Mouse (Mus musculus): ENCODE results near the gene Myh11.

Gene Myh11

DNA sequence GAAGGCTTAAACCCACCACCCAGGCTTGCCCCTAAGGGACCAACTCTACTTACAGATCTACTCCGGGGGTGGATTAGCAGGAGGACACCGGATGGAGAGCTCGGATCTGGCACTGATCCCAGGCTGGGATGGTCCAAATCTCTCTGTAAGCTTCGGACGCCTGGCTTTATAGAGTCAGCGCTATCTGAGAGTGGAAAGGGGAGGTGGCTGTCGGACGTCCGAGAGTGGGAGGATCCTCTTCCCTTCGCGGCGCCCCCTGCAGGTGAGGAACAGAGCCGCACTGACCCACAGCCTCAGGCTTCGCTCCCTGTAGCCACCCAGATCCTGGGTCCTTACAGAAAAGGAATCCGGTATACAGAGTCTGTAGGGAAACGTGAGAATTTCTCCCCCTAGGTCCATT lies at the start of gene Myh11:
TSS of gene Myh11 (minus strand) at position 150 of the 400 bp plus-strand sequence.
- DNase-seq (ENCODE audit: low spot score) = peak; percentile 71

GRCm38 (mm10) chr16:14328156-14328555 lies 37.0 kb upstream of the Myh11 start:
- no peak for DNase-seq (ENCODE audit: low spot score)

- no peak for DNase-seq (ENCODE audit: low spot score)
These were observed 29.3 kb upstream of the Myh11 start for GRCm38 (mm10) chr16:14320494-14320893.

DNA sequence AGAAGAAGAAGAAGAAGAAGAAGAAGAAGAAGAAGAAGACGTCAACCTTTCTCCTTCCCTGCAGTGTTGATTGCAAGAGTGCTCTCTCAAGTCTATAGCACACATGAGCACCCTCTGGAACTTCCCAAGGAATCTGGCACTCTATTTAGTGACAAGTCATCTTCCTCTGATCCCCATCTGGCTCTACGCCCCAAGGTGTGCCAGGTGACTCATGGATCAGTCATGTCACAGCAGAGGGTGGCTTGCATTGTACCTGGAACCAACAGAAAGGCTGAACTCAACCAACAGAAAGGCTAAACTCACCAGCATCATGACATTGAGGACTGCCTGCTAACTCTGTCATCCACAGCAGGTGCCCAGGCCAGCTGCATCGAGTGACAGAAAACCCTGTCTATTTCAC lies 28.5 kb upstream of the Myh11 start:
- no peak for DNase-seq (ENCODE audit: low spot score)

- DNase-seq (ENCODE audit: low spot score) = peak; percentile 97
These were observed 26.0 kb upstream of the Myh11 start, which contains the start of gene Fopnl for GRCm38 (mm10) chr16:14316884-14317876. Fopnl (minus strand) TSS chr16:14317405.

DNA sequence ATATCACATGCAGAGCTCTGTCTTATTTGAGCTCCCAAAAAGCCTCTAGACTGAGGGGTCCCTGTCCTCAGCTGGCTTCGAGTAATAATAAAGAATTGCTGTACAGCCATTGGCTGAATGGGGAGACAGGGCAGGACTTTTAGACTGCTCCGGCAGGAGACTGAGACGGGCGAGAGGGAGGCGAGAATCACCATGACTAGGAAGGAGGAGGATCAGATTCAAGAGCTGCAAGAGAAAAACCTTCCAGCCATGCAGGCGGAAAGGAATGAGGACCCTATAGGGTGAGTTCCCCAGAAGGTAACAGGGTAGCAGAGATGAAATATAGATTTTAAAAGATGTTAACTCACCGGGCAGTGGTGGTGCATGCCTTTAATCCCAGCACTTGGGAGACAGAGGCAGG lies 21.7 kb upstream of the Myh11 start:
- no peak for DNase-seq (ENCODE audit: low spot score)

GRCm38 (mm10) chr16:14311371-14311770 lies 20.2 kb upstream of the Myh11 start:
- peak; percentile 37 for DNase-seq (ENCODE audit: low spot score)

DNA sequence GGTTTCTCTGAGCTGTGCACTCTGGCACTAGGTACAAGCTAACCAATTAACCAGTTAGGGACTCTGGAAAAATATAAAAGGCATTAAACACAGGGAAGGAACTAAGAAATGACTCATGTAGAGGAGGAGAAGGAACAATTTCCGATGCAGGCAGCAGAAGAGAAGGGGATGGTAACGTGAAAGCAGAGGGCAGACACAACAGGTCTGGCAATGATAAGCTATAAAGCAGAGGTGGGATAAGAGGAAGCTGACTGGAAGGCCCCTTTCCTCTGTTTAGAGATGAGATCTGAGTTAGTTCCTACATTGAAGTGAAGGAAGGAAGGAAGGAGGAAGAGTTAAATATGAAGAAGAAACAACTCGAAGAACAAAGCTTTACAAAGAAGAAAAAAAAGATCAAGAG lies 18.7 kb upstream of the Myh11 start:
- no peak for DNase-seq (ENCODE audit: low spot score)

- no peak for DNase-seq (ENCODE audit: low spot score)
These were observed 17.3 kb upstream of the Myh11 start for GRCm38 (mm10) chr16:14308245-14309073.

DNA sequence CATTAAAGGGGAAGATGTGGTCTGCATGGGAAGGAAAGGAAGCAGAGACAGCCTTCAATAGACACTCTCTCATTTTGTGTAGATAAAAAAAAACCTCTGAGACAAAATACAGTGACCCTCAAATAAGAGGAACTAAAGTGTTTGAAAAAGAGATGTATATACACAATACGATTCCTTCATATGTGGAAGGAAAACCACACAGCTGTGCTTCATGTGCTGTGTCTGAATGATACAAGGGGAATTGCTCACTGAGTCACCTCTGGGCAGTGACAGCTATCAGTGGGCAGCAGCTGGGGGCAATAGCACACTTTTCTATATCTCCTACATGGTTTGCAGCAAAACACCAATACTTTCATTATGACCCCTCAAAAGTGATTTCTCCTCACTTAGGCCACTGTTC lies 16.2 kb upstream of the Myh11 start:
- DNase-seq (ENCODE audit: low spot score) = no peak

DNA sequence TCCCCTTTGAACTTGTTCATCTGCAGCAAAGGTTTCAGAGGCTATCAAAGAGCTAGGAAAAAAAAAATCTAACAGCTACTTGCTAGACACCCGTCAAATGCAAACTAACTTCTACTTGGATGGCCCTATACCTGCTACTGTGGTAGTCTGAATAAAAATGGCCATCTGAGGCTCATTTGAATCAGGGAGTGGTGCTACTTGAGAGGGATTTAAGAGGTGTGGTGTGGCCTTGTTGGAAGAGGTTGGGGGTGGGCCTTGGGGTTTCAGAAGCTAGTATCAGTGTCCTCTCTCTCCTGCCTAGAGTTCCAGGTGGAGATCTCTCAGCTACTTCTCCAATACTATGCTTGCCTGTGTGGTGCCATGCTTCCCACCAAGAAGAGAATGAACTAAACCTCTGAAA lies 15.3 kb upstream of the Myh11 start:
- no peak for DNase-seq (ENCODE audit: low spot score)

DNA sequence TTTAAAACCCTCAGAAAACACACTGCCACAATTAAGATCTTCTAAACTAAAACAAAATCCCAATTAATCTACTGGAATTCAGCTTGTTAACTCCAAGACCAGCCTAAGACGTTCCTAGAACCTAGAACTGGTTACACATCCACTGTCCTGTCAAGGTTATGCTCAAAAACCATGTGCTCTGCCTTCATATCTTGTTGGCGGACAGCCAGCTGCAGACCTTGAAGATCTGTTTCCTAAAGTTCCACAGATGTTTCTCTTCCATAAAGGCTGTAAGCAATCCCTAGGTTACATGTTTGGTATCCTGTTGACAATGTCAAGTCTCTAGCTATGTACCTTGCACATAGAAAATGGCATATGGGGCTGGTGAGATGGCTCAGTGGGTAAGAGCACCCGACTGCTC lies 13.6 kb upstream of the Myh11 start:
- DNase-seq (ENCODE audit: low spot score) = no peak

DNA sequence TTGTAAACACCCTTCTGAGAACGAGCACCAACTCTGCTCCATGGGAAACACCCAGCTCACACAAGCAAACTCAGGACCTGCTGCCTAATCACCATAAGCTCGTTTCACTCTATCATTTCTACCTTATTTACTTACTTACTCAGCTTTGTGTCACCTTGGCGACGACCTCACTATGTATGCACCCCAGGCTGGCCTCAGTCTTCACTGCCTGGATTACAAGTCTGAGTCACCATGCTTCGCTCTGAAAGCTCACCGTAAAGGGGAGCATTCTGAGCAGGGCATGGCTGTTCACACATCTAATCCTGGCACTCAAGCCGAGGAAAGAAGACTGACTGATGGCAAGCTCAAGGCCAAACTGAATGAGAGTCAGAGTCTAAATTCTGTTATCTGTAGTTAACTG lies 12.5 kb upstream of the Myh11 start:
- no peak for DNase-seq (ENCODE audit: low spot score)

DNA sequence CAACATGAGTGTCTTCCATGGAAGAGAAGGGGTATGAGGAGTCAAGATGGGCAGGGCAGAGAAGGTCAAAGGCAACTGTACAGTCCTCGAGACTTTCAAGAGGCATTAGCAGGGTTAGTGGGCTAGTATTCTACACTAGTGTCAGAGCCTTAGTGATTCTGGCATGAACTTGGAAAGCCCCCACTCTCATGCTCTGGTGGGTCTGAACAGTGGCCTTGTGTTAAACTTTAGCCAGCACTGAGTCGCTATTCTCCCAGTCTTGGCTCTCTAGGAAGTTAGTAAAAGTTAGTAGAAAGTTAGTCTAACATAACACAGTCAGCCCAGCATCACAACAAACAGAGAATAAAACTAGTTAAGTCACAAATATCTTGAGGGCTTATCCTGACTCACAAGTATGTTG lies 12.0 kb upstream of the Myh11 start:
- DNase-seq (ENCODE audit: low spot score) = no peak

DNA sequence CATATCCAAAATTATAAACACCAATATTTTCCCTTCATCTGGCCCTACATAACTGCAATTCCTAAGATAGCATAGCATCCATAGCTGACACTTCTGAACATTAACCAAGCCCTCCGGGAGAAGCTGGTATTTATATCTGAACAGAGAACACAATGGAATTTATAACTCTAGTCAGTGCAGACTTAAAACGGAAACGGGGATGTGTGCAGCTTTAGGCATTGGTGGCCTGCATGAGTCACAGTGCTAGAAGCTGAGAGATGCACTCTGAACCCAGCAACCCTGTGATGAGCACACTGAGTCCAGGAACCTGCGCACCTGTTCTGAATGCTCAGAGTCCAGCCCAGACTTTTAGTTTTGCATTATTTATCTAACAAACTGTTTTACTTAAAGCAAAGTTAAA lies 7.3 kb upstream of the Myh11 start:
- no peak for DNase-seq (ENCODE audit: low spot score)

DNA sequence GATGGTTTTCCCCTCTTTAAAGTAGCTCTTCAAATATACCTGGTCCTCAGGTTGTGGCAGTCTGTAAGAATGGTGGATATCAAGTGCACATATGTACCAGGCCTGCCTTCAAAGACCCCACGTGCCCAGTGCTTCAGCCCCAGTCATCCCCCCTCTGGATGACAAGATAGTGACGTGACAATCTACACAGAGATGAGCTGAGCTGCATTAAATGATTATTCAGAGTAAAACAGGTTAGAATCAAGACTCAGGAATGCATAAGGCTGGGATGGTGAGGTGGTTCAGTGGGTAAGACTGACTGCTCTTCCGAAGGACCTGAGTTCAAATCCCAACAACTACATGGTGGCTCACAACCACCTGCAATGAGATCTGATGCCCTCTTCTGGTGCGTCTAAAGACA lies 6.6 kb upstream of the Myh11 start:
- DNase-seq (ENCODE audit: low spot score) = no peak

- no peak for DNase-seq (ENCODE audit: low spot score)
These were observed 6.0 kb upstream of the Myh11 start for GRCm38 (mm10) chr16:14297137-14297536.

GRCm38 (mm10) chr16:14296544-14297124 lies 5.5 kb upstream of the Myh11 start:
- DNase-seq (ENCODE audit: low spot score) = no peak

GRCm38 (mm10) chr16:14295291-14295690 lies 4.1 kb upstream of the Myh11 start:
- DNase-seq (ENCODE audit: low spot score) = no peak

- DNase-seq (ENCODE audit: low spot score) = no peak
These were observed 1.3 kb upstream of the Myh11 start for GRCm38 (mm10) chr16:14292205-14293199.

DNA sequence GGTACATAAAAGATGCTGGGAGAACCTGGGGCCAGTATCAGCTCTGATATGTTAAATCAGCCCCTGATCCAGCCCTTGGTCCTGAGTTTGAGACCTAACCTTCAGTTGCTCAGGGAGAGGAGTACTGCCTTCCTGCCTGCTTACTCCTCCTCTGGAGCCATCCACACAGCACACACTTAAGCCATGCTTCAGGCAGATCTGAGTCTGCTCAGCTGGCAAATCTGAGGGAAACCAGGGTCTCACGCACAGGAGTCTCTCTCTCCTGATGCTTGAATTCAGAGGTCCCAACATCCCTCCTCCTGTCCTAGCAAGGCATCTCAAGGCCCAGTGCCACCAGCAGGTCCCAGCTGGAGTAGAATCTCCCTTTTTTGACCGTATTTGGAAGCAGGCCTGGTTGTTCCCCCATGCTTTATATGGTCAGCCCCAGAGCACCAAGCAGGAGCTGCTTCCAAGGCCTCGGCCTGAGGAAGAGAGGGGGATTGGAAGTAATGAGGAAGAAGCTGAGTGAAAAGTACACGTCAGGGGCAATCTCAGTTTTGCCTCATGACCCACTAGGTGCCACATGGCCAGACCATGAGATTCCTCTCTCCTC lies 18.7 kb downstream of the Myh11 start:
- no peak for DNase-seq (ENCODE audit: low spot score)

Data from retina, embryonic 14.5 days (tissue).